Mouse (Mus musculus): Measurements from ENCODE around the gene Emsy. TPM values are rescaled to one million over a fixed set of nuclear protein-coding genes. Genes with fewer than 3 reads are reported as not detected.

The Emsy gene
- polyA plus RNA-seq, 1 experiment: 15.0 TPM

- no peak overlapping the region for H3K4me3 ChIP-seq (ENCODE audit: low read depth, low read length)
- H3K4me1 ChIP-seq (ENCODE audit: control insufficient read depth, insufficient read depth, insufficient read length, low read length): peaks cover 18% of the 10 kb centered on the region; the same call in 1 of the 2 replicates
- H3K27ac ChIP-seq (ENCODE audit: insufficient read depth, low read depth, low read length): no peak overlapping the region
- WGBS: 75% methylated on average over 11 of the region's 11 CpGs
- TF ChIP-seq CTCF (IDR thresholded peaks at IDR 0.05; ENCODE audit: extremely low read depth, insufficient read length, insufficient replicate concordance, low read depth, low read length): no peak
- TF ChIP-seq POLR2A (IDR thresholded peaks at IDR 0.05; ENCODE audit: low read depth, low read length): no peak
- no peaks in the 10 kb centered on the region for H3K36me3 ChIP-seq (ENCODE audit: control insufficient read depth, insufficient read depth, low read length)
- H3K27me3 ChIP-seq (ENCODE audit: control insufficient read depth, insufficient read depth, low read length): no peaks in the 10 kb centered on the region; the same call in 1 of the 2 replicates
Measured at GRCm38 (mm10) chr7:98543853-98544370, 112.7 kb downstream of the Emsy start.

GRCm38 (mm10) chr7:98542731-98543142 is 113.8 kb downstream of the Emsy start:
- no peak overlapping the region for H3K27ac ChIP-seq (ENCODE audit: insufficient read depth, low read depth, low read length)
- H3K27me3 ChIP-seq (ENCODE audit: control insufficient read depth, insufficient read depth, low read length): no peaks in the 10 kb centered on the region; the same call in 1 of the 2 replicates
- no peaks in the 10 kb centered on the region for H3K36me3 ChIP-seq (ENCODE audit: control insufficient read depth, insufficient read depth, low read length)
- no peak overlapping the region for H3K4me3 ChIP-seq (ENCODE audit: low read depth, low read length)
- WGBS: 79% methylated on average over 6 of the region's 6 CpGs
- peaks cover 20% of the 10 kb centered on the region; the same call in 1 of the 2 replicates for H3K4me1 ChIP-seq (ENCODE audit: control insufficient read depth, insufficient read depth, insufficient read length, low read length)
- TF ChIP-seq POLR2A (IDR thresholded peaks at IDR 0.05; ENCODE audit: low read depth, low read length) (no peak), CTCF (IDR thresholded peaks at IDR 0.05; ENCODE audit: extremely low read depth, insufficient read length, insufficient replicate concordance, low read depth, low read length) (no peak)

- H3K4me3 ChIP-seq (ENCODE audit: low read depth, low read length): no peak overlapping the region
- 80% methylated on average over 3 of the region's 3 CpGs for WGBS
- H3K27ac ChIP-seq (ENCODE audit: insufficient read depth, low read depth, low read length): no peak overlapping the region
- H3K4me1 ChIP-seq (ENCODE audit: control insufficient read depth, insufficient read depth, insufficient read length, low read length): peaks cover 20% of the 10 kb centered on the region; the same call in 1 of the 2 replicates
- no peaks in the 10 kb centered on the region for H3K36me3 ChIP-seq (ENCODE audit: control insufficient read depth, insufficient read depth, low read length)
- TF ChIP-seq CTCF (IDR thresholded peaks at IDR 0.05; ENCODE audit: extremely low read depth, insufficient read length, insufficient replicate concordance, low read depth, low read length) (no peak), POLR2A (IDR thresholded peaks at IDR 0.05; ENCODE audit: low read depth, low read length) (no peak)
- H3K27me3 ChIP-seq (ENCODE audit: control insufficient read depth, insufficient read depth, low read length): no peaks in the 10 kb centered on the region; the same call in 1 of the 2 replicates
Measured at GRCm38 (mm10) chr7:98542267-98542666, 114.3 kb downstream of the Emsy start.

GRCm38 (mm10) chr7:98541564-98541963 is 115.0 kb downstream of the Emsy start:
- Histone ChIP-seq H3K36me3 (ENCODE audit: control insufficient read depth, insufficient read depth, low read length) (no peaks in the 10 kb centered on the region), H3K27me3 (ENCODE audit: control insufficient read depth, insufficient read depth, low read length) (no peaks in the 10 kb centered on the region; the same call in 1 of the 2 replicates), H3K4me1 (ENCODE audit: control insufficient read depth, insufficient read depth, insufficient read length, low read length) (peaks cover 20% of the 10 kb centered on the region; the same call in 1 of the 2 replicates), H3K4me3 (ENCODE audit: low read depth, low read length) (no peak overlapping the region), H3K27ac (ENCODE audit: insufficient read depth, low read depth, low read length) (no peak overlapping the region)
- TF ChIP-seq POLR2A (IDR thresholded peaks at IDR 0.05; ENCODE audit: low read depth, low read length): no peak
- TF ChIP-seq CTCF (IDR thresholded peaks at IDR 0.05; ENCODE audit: extremely low read depth, insufficient read length, insufficient replicate concordance, low read depth, low read length): peak; percentile 9; the same call in 1 of the 2 replicates
- 32% methylated on average over 5 of the region's 5 CpGs for WGBS

GRCm38 (mm10) chr7:98540879-98541278 is 115.7 kb downstream of the Emsy start:
- no peak overlapping the region for H3K4me3 ChIP-seq (ENCODE audit: low read depth, low read length)
- no peak overlapping the region for H3K27ac ChIP-seq (ENCODE audit: insufficient read depth, low read depth, low read length)
- H3K27me3 ChIP-seq (ENCODE audit: control insufficient read depth, insufficient read depth, low read length): no peaks in the 10 kb centered on the region; the same call in 1 of the 2 replicates
- WGBS: 88% methylated on average over 2 of the region's 2 CpGs
- TF ChIP-seq POLR2A (IDR thresholded peaks at IDR 0.05; ENCODE audit: low read depth, low read length) (no peak), CTCF (IDR thresholded peaks at IDR 0.05; ENCODE audit: extremely low read depth, insufficient read length, insufficient replicate concordance, low read depth, low read length) (no peak)
- H3K4me1 ChIP-seq (ENCODE audit: control insufficient read depth, insufficient read depth, insufficient read length, low read length): peaks cover 20% of the 10 kb centered on the region; the same call in 1 of the 2 replicates
- H3K36me3 ChIP-seq (ENCODE audit: control insufficient read depth, insufficient read depth, low read length): no peaks in the 10 kb centered on the region

GRCm38 (mm10) chr7:98537967-98538573 is 118.5 kb downstream of the Emsy start:
- peaks cover 16% of the 10 kb centered on the region; the same call in 1 of the 2 replicates for H3K4me1 ChIP-seq (ENCODE audit: control insufficient read depth, insufficient read depth, insufficient read length, low read length)
- H3K36me3 ChIP-seq (ENCODE audit: control insufficient read depth, insufficient read depth, low read length): no peaks in the 10 kb centered on the region
- H3K27me3 ChIP-seq (ENCODE audit: control insufficient read depth, insufficient read depth, low read length): no peaks in the 10 kb centered on the region
- no peak for TF ChIP-seq POLR2A (IDR thresholded peaks at IDR 0.05; ENCODE audit: low read depth, low read length)
- no peak for TF ChIP-seq CTCF (IDR thresholded peaks at IDR 0.05; ENCODE audit: extremely low read depth, insufficient read length, insufficient replicate concordance, low read depth, low read length)
- 73% methylated on average over 8 of the region's 8 CpGs for WGBS
- H3K4me3 ChIP-seq (ENCODE audit: low read depth, low read length): no peak overlapping the region
- no peak overlapping the region for H3K27ac ChIP-seq (ENCODE audit: insufficient read depth, low read depth, low read length)

- no peaks in the 10 kb centered on the region for H3K27me3 ChIP-seq (ENCODE audit: control insufficient read depth, insufficient read depth, low read length)
- WGBS: 54% methylated on average over 10 of the region's 10 CpGs
- peaks cover 16% of the 10 kb centered on the region; the same call in 1 of the 2 replicates for H3K4me1 ChIP-seq (ENCODE audit: control insufficient read depth, insufficient read depth, insufficient read length, low read length)
- H3K36me3 ChIP-seq (ENCODE audit: control insufficient read depth, insufficient read depth, low read length): no peaks in the 10 kb centered on the region
- TF ChIP-seq CTCF (IDR thresholded peaks at IDR 0.05; ENCODE audit: extremely low read depth, insufficient read length, insufficient replicate concordance, low read depth, low read length) (no peak), POLR2A (IDR thresholded peaks at IDR 0.05; ENCODE audit: low read depth, low read length) (no peak)
- H3K4me3 ChIP-seq (ENCODE audit: low read depth, low read length): no peak overlapping the region
- H3K27ac ChIP-seq (ENCODE audit: insufficient read depth, low read depth, low read length): no peak overlapping the region
Measured at GRCm38 (mm10) chr7:98537210-98537966, 119.2 kb downstream of the Emsy start.

Other genes starting within 250 kb of the Emsy start
- gene Gucy2d, start 216.4 kb downstream of the Emsy start, polyA plus RNA-seq (2012; rRNA removed): not detected in 2 replicates
- gene Lrrc32, start 167.5 kb downstream of the Emsy start, polyA plus RNA-seq (2012; rRNA removed): 10.5 and 17.7 TPM in 2 replicates
- gene Thap12, start 46.3 kb upstream of the Emsy start, polyA plus RNA-seq (2012; rRNA removed): 2.1 and 3.3 TPM in 2 replicates
- gene Wnt11, start 178.3 kb upstream of the Emsy start, polyA plus RNA-seq (2012; rRNA removed): 2.8 and 18.6 TPM in 2 replicates